Mouse (Mus musculus) midbrain, embryonic 14.5 days (tissue): ENCODE measurements around the gene Smc4. TPM values are rescaled to one million over a fixed set of nuclear protein-coding genes. Genes with fewer than 3 reads are reported as not detected.
"Not testable (repeated sequence)": the region's sequence is repeated elsewhere in the genome, so short reads cannot be mapped to it uniquely, and the experiment has no call there.

Experiments
- ATAC-seq: fragments of 200-750 bp; cut with Nextera tagmentation; 2 replicates; pipeline ENCODE4 v1.8.0; 2017; ENCODE audit warnings: moderate number of reproducible peaks, moderate library complexity; ENCODE audit not compliant: low FRiP score, low TSS enrichment
- DNase-seq: peaks from one replicate; pipeline ENCODE4 v3.0.0-alpha.2; 2015
- H3K27ac ChIP-seq: fragments of 300-500 bp; sonication (generic); replicated peaks from 2 replicates; pipeline ENCODE4 v1.5.1; 2014; ENCODE audit warnings: mild to moderate bottlenecking, low read depth, low read length, moderate library complexity
- H3K27me3 ChIP-seq: fragments of 300-500 bp; sonication (generic); 2 replicates; pipeline ENCODE4 v1.6.1; 2014; ENCODE audit warnings: low read length, control low read depth, mixed read lengths; ENCODE audit not compliant: control insufficient read depth, insufficient read depth
- H3K36me3 ChIP-seq: fragments of 300-500 bp; sonication (generic); 2 replicates; pipeline ENCODE4 v1.6.1; 2014; ENCODE audit warnings: low read length, control low read depth; ENCODE audit not compliant: control insufficient read depth, insufficient read depth
- H3K4me1 ChIP-seq: fragments of 300-500 bp; sonication (generic); 2 replicates; pipeline ENCODE4 v1.6.1; 2014; ENCODE audit warnings: mild to moderate bottlenecking, antibody characterized with exemption, low read length, control low read depth; ENCODE audit not compliant: control insufficient read depth, insufficient read depth
- H3K4me2 ChIP-seq: fragments of 300-500 bp; sonication (generic); 2 replicates; pipeline ENCODE4 v1.6.1; 2014; ENCODE audit warnings: mild to moderate bottlenecking, low read length, moderate library complexity
- H3K4me3 ChIP-seq: fragments of 300-500 bp; sonication (generic); replicated peaks from 2 replicates; pipeline ENCODE4 v1.5.1; 2014; ENCODE audit warnings: low read depth, low read length
- H3K9ac ChIP-seq: fragments of 300-500 bp; sonication (generic); replicated peaks from 2 replicates; pipeline ENCODE4 v1.6.1; 2014; ENCODE audit warnings: mild to moderate bottlenecking, low read length, moderate library complexity
- H3K9me3 ChIP-seq: fragments of 300-500 bp; sonication (generic); 2 replicates; pipeline ENCODE4 v1.6.1; 2016; ENCODE audit warnings: low read length, control low read depth, mixed read lengths; ENCODE audit not compliant: control insufficient read depth
- WGBS: fragments of 180-500 bp; shearing (Covaris S2); extraction: QIAGEN DNeasy Blood & Tissue Kit; methylation state at CpG from one replicate; pipeline ENCODE4 v1.1.7; 2014; 5-methylcytosine and 5-hydroxymethylcytosine counted together
- polyA plus RNA-seq: library from polyadenylated mRNA; unstranded; fragments of >200 nt; fragmentation: Nextera tagmentation; extraction: Ambion mirVana; gene quantifications from 2 replicates; pipeline ENCODE4 v1.2.1, GENCODE M21; 2014

Gene Smc4
- polyA plus RNA-seq, 1 experiment from 2014 or later, result 47.8 TPM

- ATAC-seq (peak; percentile 58), DNase-seq (peak; percentile 63)
- 0% methylated on average over 72 of the region's 72 CpGs for WGBS
- Histone ChIP-seq H3K4me3 (peak overlapping the region; percentile 96), H3K27me3 (no peaks in the 10 kb centered on the region), H3K27ac (peak overlapping the region; percentile 71), H3K4me1 (0 out of 2 replicates have a peak, but pooled peaks cover 5% of the 10 kb centered on the region), H3K9ac (peak overlapping the region; percentile 65), H3K36me3 (no peaks in the 10 kb centered on the region), H3K4me2 (peak overlapping the region; percentile 94), H3K9me3 (no peaks in the 10 kb centered on the region)
These were observed 1.1 kb downstream of the Smc4 start for GRCm38 (mm10) chr3:69005338-69006245.

- Histone ChIP-seq H3K27me3 (no peaks in the 10 kb centered on the region), H3K4me1 (0 out of 2 replicates have a peak, but pooled peaks cover 5% of the 10 kb centered on the region), H3K36me3 (no peaks in the 10 kb centered on the region), H3K9me3 (no peaks in the 10 kb centered on the region), H3K27ac (peak overlapping the region; percentile 71; the same call in 1 of the 2 replicates), H3K9ac (peak overlapping the region; percentile 65), H3K4me2 (peak overlapping the region; percentile 94), H3K4me3 (peak overlapping the region; percentile 96)
- DNase-seq (peak; percentile 41), ATAC-seq (no peak)
- 6% methylated on average over 21 of the region's 21 CpGs for WGBS
These were observed 1.8 kb downstream of the Smc4 start for GRCm38 (mm10) chr3:69006246-69006760.

- WGBS, result 88% methylated on average over 2 of the region's 2 CpGs
These were observed 4.3 kb downstream of the Smc4 start for GRCm38 (mm10) chr3:69008873-69009272.

GRCm38 (mm10) chr3:69017181-69017580 is 12.6 kb downstream of the Smc4 start:
- 95% methylated on average over 3 of the region's 3 CpGs for WGBS
- Histone ChIP-seq H3K4me1 (no peaks in the 10 kb centered on the region), H3K27ac (no peak overlapping the region), H3K9ac (no peak overlapping the region), H3K4me2 (no peak overlapping the region), H3K4me3 (no peak overlapping the region), H3K9me3 (no peaks in the 10 kb centered on the region), H3K27me3 (no peaks in the 10 kb centered on the region), H3K36me3 (peaks cover 23% of the 10 kb centered on the region)
- ATAC-seq (no peak), DNase-seq (no peak)

More at GRCm38 (mm10) chr3:69008873-69009272, 4.3 kb downstream of the Smc4 start:
- Histone ChIP-seq H3K4me2 (no peak overlapping the region), H3K9ac (no peak overlapping the region), H3K4me1 (0 out of 2 replicates have a peak, but pooled peaks cover 2% of the 10 kb centered on the region), H3K36me3 (no peaks in the 10 kb centered on the region), H3K9me3 (no peaks in the 10 kb centered on the region), H3K4me3 (no peak overlapping the region), H3K27ac (no peak overlapping the region), H3K27me3 (no peaks in the 10 kb centered on the region)
- ATAC-seq, result no peak
- no peak for DNase-seq

- not testable (repeated sequence) for ATAC-seq, H3K9me3 ChIP-seq, H3K27ac ChIP-seq, H3K27me3 ChIP-seq, H3K4me2 ChIP-seq, H3K9ac ChIP-seq, H3K4me1 ChIP-seq, DNase-seq, H3K4me3 ChIP-seq
- 95% methylated on average over 2 of the region's 2 CpGs for WGBS
- H3K36me3 ChIP-seq, result peaks cover 28% of the 10 kb centered on the region
These were observed 14.1 kb downstream of the Smc4 start for GRCm38 (mm10) chr3:69018635-69019034.

- no peak overlapping the region for H3K9ac ChIP-seq
- no peaks in the 10 kb centered on the region for H3K9me3 ChIP-seq
- WGBS, result 93% methylated on average over 2 of the region's 2 CpGs
- no peaks in the 10 kb centered on the region for H3K4me1 ChIP-seq
- no peaks in the 10 kb centered on the region for H3K27me3 ChIP-seq
- H3K4me2 ChIP-seq, result no peak overlapping the region
- DNase-seq (no peak), ATAC-seq (no peak)
- H3K27ac ChIP-seq, result no peak overlapping the region
- H3K36me3 ChIP-seq, result peaks cover 38% of the 10 kb centered on the region
- no peak overlapping the region for H3K4me3 ChIP-seq
These were observed 15.7 kb downstream of the Smc4 start for GRCm38 (mm10) chr3:69020285-69020684.

GRCm38 (mm10) chr3:69020764-69021163 is 16.2 kb downstream of the Smc4 start:
- H3K36me3 ChIP-seq, result peaks cover 38% of the 10 kb centered on the region
- no peak for DNase-seq
- ATAC-seq, result no peak
- no peaks in the 10 kb centered on the region for H3K27me3 ChIP-seq
- H3K27ac ChIP-seq, result no peak overlapping the region
- H3K9me3 ChIP-seq, result no peaks in the 10 kb centered on the region
- H3K4me2 ChIP-seq, result no peak overlapping the region
- no peak overlapping the region for H3K4me3 ChIP-seq
- no peaks in the 10 kb centered on the region for H3K4me1 ChIP-seq
- no peak overlapping the region for H3K9ac ChIP-seq

- Histone ChIP-seq H3K27ac (no peak overlapping the region), H3K36me3 (peaks cover 36% of the 10 kb centered on the region), H3K9me3 (no peaks in the 10 kb centered on the region), H3K4me2 (no peak overlapping the region), H3K4me1 (no peaks in the 10 kb centered on the region), H3K9ac (no peak overlapping the region), H3K4me3 (no peak overlapping the region), H3K27me3 (no peaks in the 10 kb centered on the region)
- ATAC-seq, result no peak
- 98% methylated on average over 1 of the region's 1 CpGs for WGBS
- DNase-seq, result no peak
These were observed 21.7 kb downstream of the Smc4 start for GRCm38 (mm10) chr3:69026133-69026783.
